24 mouse cellular contexts compared by ENCODE assay signal in genomic region chr9:92260481-92261159, GRCm38 (mm10). TPM values are rescaled to one million over a fixed set of nuclear protein-coding genes. Genes with fewer than 3 reads are reported as not detected.
DNase-seq lines count a peak whose midpoint lies in the region; ATAC-seq and TF ChIP-seq lines count a peak whose summit lies in the region.
"Had no signal": no experiment of that assay in that cellular context is flagged by ENCODE, and none has a peak within 500 bp of the region (broad histone marks: within the 10 kb centered on the region; RNA-seq: fewer than 3 reads in every experiment).

No protein-coding gene starts in this region.

- no peak overlapping the region for H3K4me3 ChIP-seq in kidney, postnatal 0 days (replicated peaks; ENCODE audit: low read depth, low read length)
- H3K4me3 ChIP-seq: embryonic facial prominence, embryonic 13.5 days; heart, adult 2 months; heart, embryonic 15.5 days; neural tube, embryonic 12.5 days had no signal

- DNase-seq in kidney, postnatal 0 days (ENCODE audit: low spot score) = no peak
- no peak for DNase-seq in kidney, postnatal 25 days
- peak; percentile 18 for DNase-seq in urinary bladder, postnatal 14 days (ENCODE audit: low spot score)
- DNase-seq in urinary bladder, postnatal 10 days (ENCODE audit: low spot score) = no peak
- peak; percentile 48 for DNase-seq in lung, postnatal 36 days
- DNase-seq in thymus, postnatal 4 days = no peak
- no peak for DNase-seq in liver
- DNase-seq: adrenal gland, postnatal 25 days; cerebellum, adult 11 months; cerebellum, postnatal 10 days; gastrocnemius, postnatal 14 days; heart, adult 2 months; heart, postnatal 4 days; kidney, adult 8-10 months; right cerebral cortex, postnatal 4 days; thymus, postnatal 25 days had no signal

- no peaks in the 10 kb centered on the region for H3K9me3 ChIP-seq in kidney, postnatal 0 days (replicated peaks; ENCODE audit: low read length)
- H3K9me3 ChIP-seq: embryonic facial prominence, embryonic 13.5 days; heart, embryonic 15.5 days; neural tube, embryonic 12.5 days had no signal

- 72% methylated on average over 7 of the region's 7 CpGs for WGBS in kidney, postnatal 0 days

- no peaks in the 10 kb centered on the region for H3K4me1 ChIP-seq in kidney, postnatal 0 days (replicated peaks; ENCODE audit: insufficient read depth, low read length)
- H3K4me1 ChIP-seq: embryonic facial prominence, embryonic 13.5 days; heart, embryonic 15.5 days; neural tube, embryonic 12.5 days had no signal

- no peak overlapping the region for H3K9ac ChIP-seq in kidney, postnatal 0 days (ENCODE audit: low read depth, low read length)
- H3K9ac ChIP-seq: embryonic facial prominence, embryonic 13.5 days; heart, embryonic 15.5 days; neural tube, embryonic 12.5 days had no signal

- no peak overlapping the region for H3K4me2 ChIP-seq in kidney, postnatal 0 days (ENCODE audit: low read length)
- H3K4me2 ChIP-seq: embryonic facial prominence, embryonic 13.5 days; heart, embryonic 15.5 days; liver, embryonic 11.5 days; midbrain, embryonic 11.5 days; neural tube, embryonic 12.5 days had no signal

- H3K27me3 ChIP-seq in kidney, postnatal 0 days (ENCODE audit: insufficient read depth, low read length) = no peaks in the 10 kb centered on the region
- H3K27me3 ChIP-seq: CH12.LX; embryonic facial prominence, embryonic 13.5 days; heart, embryonic 15.5 days; neural tube, embryonic 12.5 days had no signal

- H3K36me3 ChIP-seq in kidney, postnatal 0 days (ENCODE audit: insufficient read depth, low read length) = peaks cover 4% of the 10 kb centered on the region
- H3K36me3 ChIP-seq: neural tube, embryonic 12.5 days had no signal

- no peak for ATAC-seq in kidney, postnatal 0 days (replicated peaks; ENCODE audit: low FRiP score, low read depth)
- ATAC-seq: forebrain, embryonic 14.5 days; hindbrain, embryonic 16.5 days had no signal

- peak overlapping the region; percentile 36; the same call in 1 of the 2 replicates for H3K27ac ChIP-seq in kidney, postnatal 0 days
- H3K27ac ChIP-seq: embryonic facial prominence, embryonic 13.5 days; heart, adult 2 months; heart, embryonic 15.5 days; neural tube, embryonic 12.5 days had no signal

- no peak for TF ChIP-seq CTCF in kidney, postnatal 0 days (IDR thresholded peaks at IDR 0.05; ENCODE audit: low read depth)

RNA-seq across cellular contexts. Expression of gene Plscr1, which starts 11.1 kb away (rescaled TPM):
- 108 TPM in 2 replicates for polyA plus RNA-seq in kidney, postnatal 0 days (2015; fragmentation: Nextera tagmentation; extraction: Ambion mirVana)

RNA-seq across cellular contexts. Expression of gene Plscr2, which starts 14.8 kb away (rescaled TPM):
- 131 and 134 TPM in 2 replicates for polyA plus RNA-seq in kidney, postnatal 0 days (2015; fragmentation: Nextera tagmentation; extraction: Ambion mirVana)

RNA-seq across cellular contexts. Expression of gene 1700057G04Rik, which starts 48.6 kb away (rescaled TPM):
- polyA plus RNA-seq in kidney, postnatal 0 days (2015; fragmentation: Nextera tagmentation; extraction: Ambion mirVana) = 0.30 TPM in 1 of 2 replicates, not detected in the other
- polyA plus RNA-seq: embryonic facial prominence, embryonic 13.5 days; forebrain, embryonic 14.5 days; heart, adult 2 months; heart, embryonic 15.5 days; hindbrain, embryonic 16.5 days; liver, embryonic 11.5 days; midbrain, embryonic 11.5 days; neural tube, embryonic 12.5 days had no signal

Comparison
In these comparisons a context has a peak if more than half of its experiments do, and no peak if none do; other contexts are left out.
1. DNase-seq: peak in urinary bladder, postnatal 14 days (single experiment) and lung, postnatal 36 days (single experiment); none in kidney, postnatal 0 days (single experiment), kidney, postnatal 25 days (0 of 2), urinary bladder, postnatal 10 days (single experiment), thymus, postnatal 4 days (single experiment) and liver (single experiment).